Mouse (Mus musculus): Measurements from ENCODE around the gene Ank. TPM values are rescaled to one million over a fixed set of nuclear protein-coding genes. Genes with fewer than 3 reads are reported as not detected.

Ank gene
- total RNA-seq, 1 experiment = 12.0 TPM

- H3K9ac ChIP-seq (ENCODE audit: insufficient read depth, low read depth, low read length, poor library complexity, severe bottlenecking) = no peak overlapping the region
- no peak overlapping the region for H3K27ac ChIP-seq (ENCODE audit: insufficient read depth, low read depth, low read length, poor library complexity, severe bottlenecking)
- no peak for DNase-seq (ENCODE audit: low read depth, low spot score)
- no peak overlapping the region for H3K4me3 ChIP-seq (ENCODE audit: insufficient read depth in 1 of 2, low read depth in 1 of 2, low read length in 2 of 2, poor library complexity in 1 of 2, severe bottlenecking in 1 of 2)
- no peaks in the 10 kb centered on the region for H3K36me3 ChIP-seq (ENCODE audit: control insufficient read depth, insufficient read depth, low read length, poor library complexity, severe bottlenecking)
- H3K9me3 ChIP-seq (ENCODE audit: control insufficient read depth, insufficient read depth, low read depth, low read length) = no peaks in the 10 kb centered on the region
- H3K4me1 ChIP-seq (ENCODE audit: control insufficient read depth in 2 of 2, insufficient read depth in 2 of 2, low read length in 2 of 2, poor library complexity in 1 of 2) = peaks cover 3 to 6% of the 10 kb centered on the region in 2 experiments; a peak in 2 of 4 replicates
- TF ChIP-seq MAFK (IDR thresholded peaks at IDR 0.05; ENCODE audit: insufficient read depth, low read depth, low read length) (no peak), HCFC1 (IDR thresholded peaks at IDR 0.05; ENCODE audit: borderline replicate concordance, insufficient read depth, low read length) (no peak), ZC3H11A (IDR thresholded peaks at IDR 0.05; ENCODE audit: borderline replicate concordance, low read depth, low read length) (no peak), ZNF384 (IDR thresholded peaks at IDR 0.05; ENCODE audit: low read depth, low read length) (no peak), CHD2 (IDR thresholded peaks at IDR 0.05; ENCODE audit: low read depth, low read length) (no peak)
- in situ Hi-C loops (cut with MboI; ENCODE audit: low sequenced_read_pairs in 2 of 2, unreplicated experiment in 2 of 2) = no loop called here
Observed at GRCm38 (mm10) chr15:27493516-27493915, 27.0 kb downstream of the Ank start.

DNA sequence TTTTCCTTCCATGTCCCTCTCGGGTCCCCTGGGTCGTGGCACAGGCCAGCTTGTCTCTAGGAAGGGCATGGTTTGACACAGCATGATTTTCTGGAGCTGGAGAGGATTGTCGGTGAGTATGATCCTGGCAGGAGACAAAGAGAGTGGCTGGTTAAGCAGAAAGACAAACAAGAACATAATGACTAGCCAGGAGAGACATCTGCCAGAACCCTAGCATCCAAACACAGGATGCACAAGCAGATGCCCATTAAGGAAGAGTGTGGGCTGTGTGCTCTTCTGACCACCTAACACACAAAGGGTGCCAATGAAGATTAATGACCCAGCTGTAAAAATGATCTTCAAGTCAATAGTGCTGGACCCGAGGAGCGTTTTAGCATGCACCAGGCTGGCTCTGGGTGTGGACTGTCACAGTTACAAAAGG is 29.5 kb downstream of the Ank start:
- DNase-seq (ENCODE audit: low read depth, low spot score) = no peak
- H3K9me3 ChIP-seq (ENCODE audit: control insufficient read depth, insufficient read depth, low read depth, low read length) = no peaks in the 10 kb centered on the region
- in situ Hi-C loops (cut with MboI; ENCODE audit: low sequenced_read_pairs in 2 of 2, unreplicated experiment in 2 of 2) = no loop called here
- H3K27ac ChIP-seq (ENCODE audit: insufficient read depth, low read depth, low read length, poor library complexity, severe bottlenecking) = no peak overlapping the region
- no peak overlapping the region for H3K9ac ChIP-seq (ENCODE audit: insufficient read depth, low read depth, low read length, poor library complexity, severe bottlenecking)
- H3K36me3 ChIP-seq (ENCODE audit: control insufficient read depth, insufficient read depth, low read length, poor library complexity, severe bottlenecking) = no peaks in the 10 kb centered on the region
- TF ChIP-seq ZNF384 (IDR thresholded peaks at IDR 0.05; ENCODE audit: low read depth, low read length) (no peak), CHD2 (IDR thresholded peaks at IDR 0.05; ENCODE audit: low read depth, low read length) (no peak), ZC3H11A (IDR thresholded peaks at IDR 0.05; ENCODE audit: borderline replicate concordance, low read depth, low read length) (no peak), MAFK (IDR thresholded peaks at IDR 0.05; ENCODE audit: insufficient read depth, low read depth, low read length) (no peak), HCFC1 (IDR thresholded peaks at IDR 0.05; ENCODE audit: borderline replicate concordance, insufficient read depth, low read length) (no peak)
- H3K4me3 ChIP-seq (ENCODE audit: insufficient read depth in 1 of 2, low read depth in 1 of 2, low read length in 2 of 2, poor library complexity in 1 of 2, severe bottlenecking in 1 of 2) = no peak overlapping the region
- H3K4me1 ChIP-seq (ENCODE audit: control insufficient read depth in 2 of 2, insufficient read depth in 2 of 2, low read length in 2 of 2, poor library complexity in 1 of 2) = peaks cover 0 to 4% of the 10 kb centered on the region in 2 experiments; a peak in 1 of 4 replicates

- Histone ChIP-seq H3K9ac (ENCODE audit: insufficient read depth, low read depth, low read length, poor library complexity, severe bottlenecking) (no peak overlapping the region), H3K4me1 (ENCODE audit: control insufficient read depth in 2 of 2, insufficient read depth in 2 of 2, low read length in 2 of 2, poor library complexity in 1 of 2) (peaks cover 0 to 4% of the 10 kb centered on the region in 2 experiments; a peak in 1 of 4 replicates), H3K27ac (ENCODE audit: insufficient read depth, low read depth, low read length, poor library complexity, severe bottlenecking) (no peak overlapping the region), H3K4me3 (ENCODE audit: insufficient read depth in 1 of 2, low read depth in 1 of 2, low read length in 2 of 2, poor library complexity in 1 of 2, severe bottlenecking in 1 of 2) (no peak overlapping the region), H3K9me3 (ENCODE audit: control insufficient read depth, insufficient read depth, low read depth, low read length) (no peaks in the 10 kb centered on the region), H3K36me3 (ENCODE audit: control insufficient read depth, insufficient read depth, low read length, poor library complexity, severe bottlenecking) (no peaks in the 10 kb centered on the region)
- DNase-seq (ENCODE audit: low read depth, low spot score) = no peak
- in situ Hi-C loops (cut with MboI; ENCODE audit: low sequenced_read_pairs in 2 of 2, unreplicated experiment in 2 of 2) = no loop called here
- no peak for TF ChIP-seq CHD2 (IDR thresholded peaks at IDR 0.05; ENCODE audit: low read depth, low read length)
- TF ChIP-seq ZC3H11A (IDR thresholded peaks at IDR 0.05; ENCODE audit: borderline replicate concordance, low read depth, low read length) = no peak
- TF ChIP-seq HCFC1 (IDR thresholded peaks at IDR 0.05; ENCODE audit: borderline replicate concordance, insufficient read depth, low read length) = no peak
- no peak for TF ChIP-seq ZNF384 (IDR thresholded peaks at IDR 0.05; ENCODE audit: low read depth, low read length)
- TF ChIP-seq MAFK (IDR thresholded peaks at IDR 0.05; ENCODE audit: insufficient read depth, low read depth, low read length) = no peak
Observed at GRCm38 (mm10) chr15:27496596-27497299, 30.3 kb downstream of the Ank start.

GRCm38 (mm10) chr15:27497300-27497997 is 31.0 kb downstream of the Ank start:
- H3K9me3 ChIP-seq (ENCODE audit: control insufficient read depth, insufficient read depth, low read depth, low read length) = no peaks in the 10 kb centered on the region
- H3K4me3 ChIP-seq (ENCODE audit: insufficient read depth in 1 of 2, low read depth in 1 of 2, low read length in 2 of 2, poor library complexity in 1 of 2, severe bottlenecking in 1 of 2) = no peak overlapping the region
- no peaks in the 10 kb centered on the region for H3K36me3 ChIP-seq (ENCODE audit: control insufficient read depth, insufficient read depth, low read length, poor library complexity, severe bottlenecking)
- H3K9ac ChIP-seq (ENCODE audit: insufficient read depth, low read depth, low read length, poor library complexity, severe bottlenecking) = no peak overlapping the region
- in situ Hi-C loops (cut with MboI; ENCODE audit: low sequenced_read_pairs in 2 of 2, unreplicated experiment in 2 of 2) = no loop called here
- no peak overlapping the region for H3K27ac ChIP-seq (ENCODE audit: insufficient read depth, low read depth, low read length, poor library complexity, severe bottlenecking)
- no peak for DNase-seq (ENCODE audit: low read depth, low spot score)
- no peak for TF ChIP-seq MAFK (IDR thresholded peaks at IDR 0.05; ENCODE audit: insufficient read depth, low read depth, low read length)
- TF ChIP-seq ZNF384 (IDR thresholded peaks at IDR 0.05; ENCODE audit: low read depth, low read length) = no peak
- TF ChIP-seq ZC3H11A (IDR thresholded peaks at IDR 0.05; ENCODE audit: borderline replicate concordance, low read depth, low read length) = no peak
- TF ChIP-seq CHD2 (IDR thresholded peaks at IDR 0.05; ENCODE audit: low read depth, low read length) = no peak
- no peak for TF ChIP-seq HCFC1 (IDR thresholded peaks at IDR 0.05; ENCODE audit: borderline replicate concordance, insufficient read depth, low read length)
- H3K4me1 ChIP-seq (ENCODE audit: control insufficient read depth in 2 of 2, insufficient read depth in 2 of 2, low read length in 2 of 2, poor library complexity in 1 of 2) = peaks cover 0 to 4% of the 10 kb centered on the region in 2 experiments; a peak in 1 of 4 replicates

Data from ES-E14 (cell line).